Mouse (Mus musculus): Measurements from ENCODE around the gene Arhgap24.
"Not testable (repeated sequence)": the region's sequence is repeated elsewhere in the genome, so short reads cannot be mapped to it uniquely, and the experiment has no call there.

The Arhgap24 gene

GRCm38 (mm10) chr5:102899680-102900215 is 418.6 kb downstream of the Arhgap24 start:
- no peak for DNase-seq

- no peak for DNase-seq
Measured at GRCm38 (mm10) chr5:102901176-102901575, 420.0 kb downstream of the Arhgap24 start.

GRCm38 (mm10) chr5:102903487-102903886 is 422.3 kb downstream of the Arhgap24 start:
- DNase-seq = no peak

- DNase-seq = no peak
Measured at GRCm38 (mm10) chr5:102904066-102904465, 422.9 kb downstream of the Arhgap24 start.

- no peak for DNase-seq
Measured at GRCm38 (mm10) chr5:102905441-102906211, 424.4 kb downstream of the Arhgap24 start.

GRCm38 (mm10) chr5:102920199-102920598 is 439.0 kb downstream of the Arhgap24 start:
- no peak for DNase-seq

- DNase-seq = no peak
Measured at GRCm38 (mm10) chr5:102926786-102927185, 445.6 kb downstream of the Arhgap24 start.

GRCm38 (mm10) chr5:102930161-102930560 is 449.0 kb downstream of the Arhgap24 start:
- DNase-seq = no peak

- DNase-seq = not testable (repeated sequence)
Measured at GRCm38 (mm10) chr5:102943864-102944630, 462.9 kb downstream of the Arhgap24 start.

- DNase-seq = no peak
Measured at GRCm38 (mm10) chr5:102946625-102947024, 465.4 kb downstream of the Arhgap24 start.

GRCm38 (mm10) chr5:102947061-102947711 is 466.0 kb downstream of the Arhgap24 start:
- DNase-seq = no peak
